Mouse (Mus musculus) left cerebral cortex, adult 2 months (tissue): ENCODE measurements around the gene Rbm38. TPM values are rescaled to one million over a fixed set of nuclear protein-coding genes. Genes with fewer than 3 reads are reported as not detected.

Experiments
- DNase-seq, 2 experiments: peaks; one replicate each; pipeline ENCODE4 v3.0.0; 2021 to 2022; ENCODE audit warnings: low spot score in 2 of 2, mixed read lengths in 1 of 2; ENCODE audit errors: extremely low spot score in 1 of 2
- H3K27ac ChIP-seq: fragments of 200-600 bp; 2 replicates; pipeline ENCODE4 v1.8.1; 2022
- H3K4me3 ChIP-seq: fragments of 200-600 bp; 2 replicates; pipeline ENCODE4 v1.8.1; 2022
- CTCF ChIP-seq: fragments of 200-600 bp; IDR thresholded peaks from 2 replicates; pipeline ENCODE4 v1.8.1; 2022; ENCODE audit warnings: antibody characterized with exemption, mild to moderate bottlenecking, moderate library complexity
- intact Hi-C: fragments of 180-260 bp; cut with DNase I; formaldehyde crosslinking; loops from one replicate; pipeline ENCODE4 v1.15.1; 2025
- long read RNA-seq, 2 experiments: library from polyadenylated mRNA; stranded (forward); transcript quantifications; one replicate each; pipeline ENCODE4 v2.0.0; 2021; ENCODE audit warnings: borderline mapping rate in 2 of 2
- total RNA-seq, 2 experiments: library from RNA; stranded (reverse); gene quantifications; 2 replicates each; pipeline ENCODE4 v1.2.3; 2021

The Rbm38 gene
- 1 to 10 TPM; 3.5 to 4.7 TPM for total RNA-seq
- long read RNA-seq, experiment 1, transcript Rbm38-201 (4 exons, 1,768 nt), result major isoform, 6 of 8 reads
- long read RNA-seq, experiment 1, partial matches to known transcripts, result 0 of 8 reads
- long read RNA-seq, experiment 1, other reads (novel, unspliced or antisense), result 0 of 8 reads
- long read RNA-seq, experiment 2, partial matches to known transcripts, result 0 of 2 reads
- long read RNA-seq, experiment 2, other reads (novel, unspliced or antisense), result 0 of 2 reads

- peak within 1 kb of the TSS; percentile 45 for H3K4me3 ChIP-seq
- intact Hi-C loops, result loop anchor here (2.0 to 5.0 kb wide), 2 partner anchors 20 to 152 kb away; partner anchors contain the start of gene Rae1
- H3K27ac ChIP-seq, result no peak within 1 kb of the TSS
- DNase-seq, result no peak
- TF ChIP-seq CTCF, result no peak
These were observed at the start of gene Rbm38 for GRCm38 (mm10) chr2:173020430-173020829. TSS of gene Rbm38 (plus strand) at chr2:173020498.

- TF ChIP-seq CTCF, result no peak
- Histone ChIP-seq H3K4me3 (no peak overlapping the region), H3K27ac (no peak overlapping the region)
- no peak for DNase-seq
- intact Hi-C loops, result no loop called here
These were observed 48.4 kb upstream of the Rbm38 start for GRCm38 (mm10) chr2:172971865-172972264.

- intact Hi-C loops, result no loop called here
- Histone ChIP-seq H3K4me3 (no peak overlapping the region), H3K27ac (no peak overlapping the region)
- TF ChIP-seq CTCF, result no peak
- DNase-seq, result no peak
These were observed 46.3 kb upstream of the Rbm38 start for GRCm38 (mm10) chr2:172973806-172974565.

- Histone ChIP-seq H3K4me3 (no peak overlapping the region), H3K27ac (no peak overlapping the region)
- no peak for TF ChIP-seq CTCF
- DNase-seq, result no peak
- intact Hi-C loops, result no loop called here
These were observed 45.6 kb upstream of the Rbm38 start for GRCm38 (mm10) chr2:172974701-172975100.

GRCm38 (mm10) chr2:172975159-172975558 lies 45.1 kb upstream of the Rbm38 start:
- H3K4me3 ChIP-seq, result no peak overlapping the region
- TF ChIP-seq CTCF, result no peak
- no peak overlapping the region for H3K27ac ChIP-seq
- no peak for DNase-seq
- intact Hi-C loops, result no loop called here

GRCm38 (mm10) chr2:172976661-172977238 lies 43.5 kb upstream of the Rbm38 start:
- no peak for TF ChIP-seq CTCF
- DNase-seq, result no peak
- Histone ChIP-seq H3K27ac (no peak overlapping the region), H3K4me3 (no peak overlapping the region)
- intact Hi-C loops, result no loop called here

GRCm38 (mm10) chr2:172977409-172978130 lies 42.7 kb upstream of the Rbm38 start, which contains the start of gene Spo11:
TSS of gene Spo11 (plus strand) at chr2:172977700.
- TF ChIP-seq CTCF, result no peak
- Histone ChIP-seq H3K27ac (no peak within 1 kb of the TSS), H3K4me3 (no peak within 1 kb of the TSS)
- peak in 1 of 2 experiments; percentile 17 for DNase-seq
- intact Hi-C loops, result no loop called here

- no peak overlapping the region for H3K27ac ChIP-seq
- DNase-seq, result no peak
- TF ChIP-seq CTCF, result no peak
- no peak overlapping the region for H3K4me3 ChIP-seq
- intact Hi-C loops, result no loop called here
These were observed 42.1 kb upstream of the Rbm38 start for GRCm38 (mm10) chr2:172978131-172978633.

- Histone ChIP-seq H3K27ac (no peak overlapping the region), H3K4me3 (no peak overlapping the region)
- intact Hi-C loops, result no loop called here
- TF ChIP-seq CTCF, result no peak; the same call in 1 of the 2 replicates
- no peak for DNase-seq
These were observed 40.5 kb upstream of the Rbm38 start for GRCm38 (mm10) chr2:172979666-172980345.

- intact Hi-C loops, result no loop called here
- no peak overlapping the region for H3K27ac ChIP-seq
- peak; percentile 50 for TF ChIP-seq CTCF
- DNase-seq, result no peak
- H3K4me3 ChIP-seq, result no peak overlapping the region
These were observed 37.3 kb upstream of the Rbm38 start for GRCm38 (mm10) chr2:172982776-172983561.
